Mouse (Mus musculus): ENCODE data around the gene Dclk1. TPM values are rescaled to one million over a fixed set of nuclear protein-coding genes. Genes with fewer than 3 reads are reported as not detected.

Gene Dclk1
- polyA plus RNA-seq, 1 experiment = 3.4 TPM

DNA sequence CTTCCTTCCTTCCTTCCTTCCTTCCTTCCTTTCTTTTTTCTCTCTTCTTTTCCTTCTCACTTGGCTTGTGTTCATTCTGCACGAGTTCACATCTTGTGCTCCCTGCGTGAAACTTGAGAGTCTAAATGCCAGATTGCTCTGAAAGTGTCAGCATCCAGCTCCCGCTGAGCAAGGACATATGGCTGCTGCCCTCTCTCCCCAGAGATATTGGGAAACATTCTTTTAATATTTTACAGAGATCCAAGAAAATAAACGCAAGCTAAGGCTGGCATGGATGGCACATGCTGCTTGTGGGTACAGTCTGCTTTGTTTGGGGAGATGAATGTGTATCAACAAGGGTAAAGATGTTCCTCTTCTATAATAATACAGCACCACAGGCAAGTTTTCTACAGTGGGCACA, 241.2 kb downstream of the Dclk1 start:
- Histone ChIP-seq H3K27me3 (ENCODE audit: control insufficient read depth, insufficient read depth, low read length) (no peaks in the 10 kb centered on the region), H3K27ac (ENCODE audit: control insufficient read depth, insufficient read depth, low read depth, low read length) (no peak overlapping the region), H3K4me3 (ENCODE audit: control insufficient read depth, low read depth, low read length) (no peak overlapping the region), H3K4me1 (ENCODE audit: control insufficient read depth, insufficient read depth, low read length) (no peaks in the 10 kb centered on the region), H3K36me3 (ENCODE audit: control insufficient read depth, insufficient read depth, low read length) (no peaks in the 10 kb centered on the region)
- TF ChIP-seq POLR2A (IDR thresholded peaks at IDR 0.05; ENCODE audit: control insufficient read depth, low read depth, low read length) (no peak), CTCF (IDR thresholded peaks at IDR 0.05; ENCODE audit: control insufficient read depth, insufficient read depth, insufficient replicate concordance, low read depth, low read length) (no peak)

DNA sequence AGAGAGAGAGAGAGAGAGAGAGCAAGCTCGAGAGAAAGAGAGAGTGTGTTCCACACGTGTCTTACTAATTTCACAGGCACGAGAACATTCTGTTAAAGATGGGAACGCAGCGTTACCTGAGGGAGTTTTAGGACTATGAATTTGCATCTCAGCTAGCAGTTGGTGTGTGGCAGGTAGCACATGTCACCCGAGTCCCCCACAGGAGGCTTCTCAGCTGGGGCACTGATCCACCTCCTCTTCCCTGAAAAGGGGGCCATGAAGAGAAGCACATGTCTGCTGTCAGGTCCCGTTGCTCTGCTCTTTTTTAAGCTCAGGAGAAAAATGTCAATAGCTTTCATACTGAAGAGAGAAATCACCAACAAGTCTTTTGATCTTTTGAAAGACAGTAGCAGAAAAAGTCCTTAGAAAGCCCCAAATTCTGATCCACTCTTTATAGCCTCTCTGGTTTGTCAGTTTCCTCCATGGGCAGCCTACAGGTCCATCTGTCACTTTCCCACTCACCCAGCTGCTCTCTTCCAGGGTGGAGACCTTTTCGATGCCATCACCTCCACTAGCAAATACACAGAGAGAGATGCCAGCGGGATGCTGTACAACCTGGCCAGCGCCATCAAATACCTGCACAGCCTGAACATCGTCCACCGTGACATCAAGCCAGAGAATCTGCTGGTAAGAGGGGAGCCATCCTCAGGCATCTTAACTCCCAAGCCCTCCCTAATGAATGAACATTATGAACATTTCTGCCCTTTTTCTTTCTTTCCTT, 247.2 kb downstream of the Dclk1 start:
- no peaks in the 10 kb centered on the region for H3K4me1 ChIP-seq (ENCODE audit: control insufficient read depth, insufficient read depth, low read length)

DNA sequence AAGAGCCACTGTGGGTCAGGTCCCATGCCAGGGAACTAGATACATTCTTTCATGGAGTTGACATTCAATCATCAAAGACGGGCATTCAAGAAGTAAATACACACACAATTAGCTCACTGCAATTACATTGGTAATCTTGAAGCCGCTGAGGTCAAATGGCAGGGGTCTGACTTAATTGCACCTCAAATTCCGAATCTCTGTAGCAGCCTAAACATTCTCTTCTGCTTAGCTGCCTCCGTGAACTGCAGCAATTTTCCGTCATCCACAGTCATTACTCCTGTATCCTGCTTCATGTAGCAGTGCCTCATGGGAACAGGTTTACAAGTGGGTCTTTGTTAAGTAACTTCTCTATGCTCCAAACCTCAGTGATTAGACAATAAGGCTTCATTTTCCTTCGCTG, 249.9 kb downstream of the Dclk1 start:
- Histone ChIP-seq H3K27me3 (ENCODE audit: control insufficient read depth, insufficient read depth, low read length) (no peaks in the 10 kb centered on the region), H3K27ac (ENCODE audit: control insufficient read depth, insufficient read depth, low read depth, low read length) (no peak overlapping the region), H3K36me3 (ENCODE audit: control insufficient read depth, insufficient read depth, low read length) (no peaks in the 10 kb centered on the region), H3K4me1 (ENCODE audit: control insufficient read depth, insufficient read depth, low read length) (no peaks in the 10 kb centered on the region), H3K4me3 (ENCODE audit: control insufficient read depth, low read depth, low read length) (no peak overlapping the region)
- TF ChIP-seq POLR2A (IDR thresholded peaks at IDR 0.05; ENCODE audit: control insufficient read depth, low read depth, low read length) (no peak), CTCF (IDR thresholded peaks at IDR 0.05; ENCODE audit: control insufficient read depth, insufficient read depth, insufficient replicate concordance, low read depth, low read length) (no peak)

More for the DNA sequence above, 247.2 kb downstream of the Dclk1 start:
- Histone ChIP-seq H3K27me3 (ENCODE audit: control insufficient read depth, insufficient read depth, low read length) (no peaks in the 10 kb centered on the region), H3K4me3 (ENCODE audit: control insufficient read depth, low read depth, low read length) (no peak overlapping the region), H3K36me3 (ENCODE audit: control insufficient read depth, insufficient read depth, low read length) (no peaks in the 10 kb centered on the region), H3K27ac (ENCODE audit: control insufficient read depth, insufficient read depth, low read depth, low read length) (no peak overlapping the region)
- TF ChIP-seq POLR2A (IDR thresholded peaks at IDR 0.05; ENCODE audit: control insufficient read depth, low read depth, low read length) (no peak), CTCF (IDR thresholded peaks at IDR 0.05; ENCODE audit: control insufficient read depth, insufficient read depth, insufficient replicate concordance, low read depth, low read length) (no peak)

DNA sequence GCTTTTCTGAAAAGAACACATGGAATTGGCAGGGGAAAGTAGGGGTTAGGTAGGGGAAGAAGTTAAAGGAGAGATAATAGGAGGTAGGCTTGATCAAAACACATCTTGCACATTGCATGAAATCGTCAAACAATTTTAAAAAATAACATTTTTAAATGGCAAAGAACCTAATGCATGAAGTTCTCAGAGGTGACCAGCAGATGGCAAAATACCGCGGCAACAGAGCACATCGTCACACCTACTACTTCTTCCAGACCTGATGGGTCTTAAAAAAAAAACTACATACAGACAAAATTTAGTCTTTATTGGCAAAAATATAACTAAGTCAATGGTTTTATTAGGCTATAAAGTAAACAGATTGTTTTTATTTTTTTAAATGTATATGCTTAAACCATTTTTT, 252.2 kb downstream of the Dclk1 start:
- Histone ChIP-seq H3K27ac (ENCODE audit: control insufficient read depth, insufficient read depth, low read depth, low read length) (no peak overlapping the region), H3K27me3 (ENCODE audit: control insufficient read depth, insufficient read depth, low read length) (no peaks in the 10 kb centered on the region), H3K36me3 (ENCODE audit: control insufficient read depth, insufficient read depth, low read length) (no peaks in the 10 kb centered on the region), H3K4me1 (ENCODE audit: control insufficient read depth, insufficient read depth, low read length) (no peaks in the 10 kb centered on the region), H3K4me3 (ENCODE audit: control insufficient read depth, low read depth, low read length) (no peak overlapping the region)
- TF ChIP-seq CTCF (IDR thresholded peaks at IDR 0.05; ENCODE audit: control insufficient read depth, insufficient read depth, insufficient replicate concordance, low read depth, low read length) (no peak), POLR2A (IDR thresholded peaks at IDR 0.05; ENCODE audit: control insufficient read depth, low read depth, low read length) (no peak)

DNA sequence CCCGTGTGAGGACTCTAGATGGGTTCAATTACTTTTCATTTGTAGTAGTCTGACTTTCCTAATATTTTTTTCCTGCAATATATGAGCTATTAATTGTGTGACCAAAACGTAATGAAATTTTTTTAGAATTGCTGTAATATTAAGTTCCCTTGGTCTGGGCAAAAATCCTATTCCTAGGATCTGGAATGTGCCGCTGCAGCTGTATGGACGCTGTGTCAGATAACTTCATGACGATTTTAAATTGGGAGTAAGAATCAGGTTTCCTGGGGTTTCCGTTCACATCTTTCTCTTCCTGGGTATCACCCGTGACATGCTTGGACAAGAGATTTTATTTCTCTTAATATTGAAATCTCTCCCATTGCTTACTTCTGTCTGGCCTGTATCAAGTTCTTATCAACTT, 253.1 kb downstream of the Dclk1 start:
- H3K27ac ChIP-seq (ENCODE audit: control insufficient read depth, insufficient read depth, low read depth, low read length) = no peak overlapping the region
- H3K4me3 ChIP-seq (ENCODE audit: control insufficient read depth, low read depth, low read length) = no peak overlapping the region
- H3K36me3 ChIP-seq (ENCODE audit: control insufficient read depth, insufficient read depth, low read length) = no peaks in the 10 kb centered on the region
- no peaks in the 10 kb centered on the region for H3K4me1 ChIP-seq (ENCODE audit: control insufficient read depth, insufficient read depth, low read length)
- no peak for TF ChIP-seq CTCF (IDR thresholded peaks at IDR 0.05; ENCODE audit: control insufficient read depth, insufficient read depth, insufficient replicate concordance, low read depth, low read length)
- no peak for TF ChIP-seq POLR2A (IDR thresholded peaks at IDR 0.05; ENCODE audit: control insufficient read depth, low read depth, low read length)
- no peaks in the 10 kb centered on the region for H3K27me3 ChIP-seq (ENCODE audit: control insufficient read depth, insufficient read depth, low read length)

DNA sequence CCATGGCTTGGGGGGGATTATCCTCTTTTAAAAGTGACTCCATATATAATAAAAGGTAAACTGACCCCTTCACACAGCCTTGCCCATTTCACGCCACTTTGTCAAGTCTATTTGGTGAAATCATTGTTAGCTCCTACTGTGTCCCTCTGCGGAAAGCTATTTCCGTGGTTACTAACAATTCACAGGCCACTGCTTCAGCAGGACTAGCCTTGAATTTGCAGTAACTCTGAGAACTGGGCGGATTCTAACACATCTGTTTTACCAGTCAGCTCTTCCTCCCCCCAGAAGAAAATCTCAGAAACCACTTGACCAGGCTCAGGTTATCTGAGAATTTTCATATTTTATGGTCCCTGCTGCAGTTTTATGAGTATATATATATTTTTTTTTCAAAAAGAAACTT, 253.7 kb downstream of the Dclk1 start:
- no peak overlapping the region for H3K4me3 ChIP-seq (ENCODE audit: control insufficient read depth, low read depth, low read length)
- no peaks in the 10 kb centered on the region for H3K27me3 ChIP-seq (ENCODE audit: control insufficient read depth, insufficient read depth, low read length)
- no peak overlapping the region for H3K27ac ChIP-seq (ENCODE audit: control insufficient read depth, insufficient read depth, low read depth, low read length)
- no peaks in the 10 kb centered on the region for H3K36me3 ChIP-seq (ENCODE audit: control insufficient read depth, insufficient read depth, low read length)
- no peak for TF ChIP-seq POLR2A (IDR thresholded peaks at IDR 0.05; ENCODE audit: control insufficient read depth, low read depth, low read length)
- TF ChIP-seq CTCF (IDR thresholded peaks at IDR 0.05; ENCODE audit: control insufficient read depth, insufficient read depth, insufficient replicate concordance, low read depth, low read length) = no peak
- H3K4me1 ChIP-seq (ENCODE audit: control insufficient read depth, insufficient read depth, low read length) = no peaks in the 10 kb centered on the region

DNA sequence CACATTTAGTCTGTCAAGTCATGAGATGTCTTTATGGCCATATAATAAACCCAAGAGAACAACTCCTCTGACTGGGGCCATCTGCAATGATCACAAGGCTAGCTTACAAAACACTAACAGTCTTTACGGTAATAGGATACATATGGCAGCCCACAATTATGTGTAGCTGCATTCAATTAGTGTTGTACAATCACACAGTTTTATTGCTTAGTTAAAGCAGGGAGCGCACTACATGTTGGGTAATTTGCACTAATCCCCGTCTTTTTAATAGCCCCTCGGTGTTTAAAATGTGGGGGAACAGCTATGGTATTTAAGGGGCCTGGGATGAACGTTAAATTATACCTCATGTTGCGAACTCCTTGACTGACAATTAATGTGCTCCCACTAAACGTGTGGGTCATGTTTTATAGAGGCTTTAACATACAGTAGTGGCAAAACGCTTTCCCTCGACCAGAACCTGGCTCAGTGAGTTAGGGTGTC, 254.3 kb downstream of the Dclk1 start:
- Histone ChIP-seq H3K4me1 (ENCODE audit: control insufficient read depth, insufficient read depth, low read length) (no peaks in the 10 kb centered on the region), H3K27ac (ENCODE audit: control insufficient read depth, insufficient read depth, low read depth, low read length) (no peak overlapping the region), H3K27me3 (ENCODE audit: control insufficient read depth, insufficient read depth, low read length) (no peaks in the 10 kb centered on the region), H3K4me3 (ENCODE audit: control insufficient read depth, low read depth, low read length) (no peak overlapping the region), H3K36me3 (ENCODE audit: control insufficient read depth, insufficient read depth, low read length) (no peaks in the 10 kb centered on the region)
- TF ChIP-seq POLR2A (IDR thresholded peaks at IDR 0.05; ENCODE audit: control insufficient read depth, low read depth, low read length) (no peak), CTCF (IDR thresholded peaks at IDR 0.05; ENCODE audit: control insufficient read depth, insufficient read depth, insufficient replicate concordance, low read depth, low read length) (no peak)
